Mouse (Mus musculus) liver, embryonic 13.5 days (tissue): ENCODE measurements at regions not wholly inside any gene's neighbourhood (a gene's known extent, or its start where the extent isn't known, plus 50 kb on each side); places are given as distances from the start of the nearest gene placed in this dataset.

Experiments
- ATAC-seq: fragments of 200-750 bp; cut with Nextera tagmentation; 2 replicates; pipeline ENCODE4 v1.8.0; 2017; ENCODE audit warnings: low read depth, mild to moderate bottlenecking, moderate number of reproducible peaks, moderate library complexity
- DNase-seq: peaks from one replicate; pipeline ENCODE4 v3.0.0; 2022
- H3K27ac ChIP-seq: fragments of 300-500 bp; sonication (generic); 2 replicates; pipeline ENCODE4 v1.5.1; 2015; ENCODE audit warnings: moderate library complexity, mild to moderate bottlenecking, inconsistent platforms
- H3K27me3 ChIP-seq: fragments of 300-500 bp; sonication (generic); 2 replicates; pipeline ENCODE4 v1.6.1; 2015; ENCODE audit warnings: mild to moderate bottlenecking, inconsistent platforms
- H3K36me3 ChIP-seq: fragments of 300-500 bp; sonication (generic); 2 replicates; pipeline ENCODE4 v1.6.1; 2015; ENCODE audit warnings: mild to moderate bottlenecking, inconsistent platforms
- H3K4me1 ChIP-seq: fragments of 300-500 bp; sonication (generic); replicated peaks from 2 replicates; pipeline ENCODE4 v1.6.1; 2015; ENCODE audit warnings: inconsistent platforms
- H3K4me2 ChIP-seq: fragments of 300-500 bp; sonication (generic); 2 replicates; pipeline ENCODE4 v1.6.1; 2015; ENCODE audit warnings: inconsistent platforms, mild to moderate bottlenecking, moderate library complexity
- H3K4me3 ChIP-seq: fragments of 300-500 bp; sonication (generic); replicated peaks from 2 replicates; pipeline ENCODE4 v1.5.1; 2015; ENCODE audit warnings: mild to moderate bottlenecking, inconsistent platforms
- H3K9ac ChIP-seq: fragments of 300-500 bp; sonication (generic); 2 replicates; pipeline ENCODE4 v1.6.1; 2015; ENCODE audit warnings: mild to moderate bottlenecking, inconsistent platforms
- H3K9me3 ChIP-seq: fragments of 300-500 bp; sonication (generic); replicated peaks from 2 replicates; pipeline ENCODE4 v1.6.1; 2016; ENCODE audit warnings: inconsistent platforms
- WGBS: fragments of 180-500 bp; shearing (Covaris S2); methylation state at CpG from one replicate; pipeline ENCODE4 v1.1.7; 2015; ENCODE audit not compliant: insufficient replicate concordance; 5-methylcytosine and 5-hydroxymethylcytosine counted together

GRCm38 (mm10) chr19:21214253-21214652, 57.8 kb upstream of the Zfand5 start:
- Histone ChIP-seq H3K4me1 (no peaks in the 10 kb centered on the region), H3K36me3 (no peaks in the 10 kb centered on the region), H3K27me3 (no peaks in the 10 kb centered on the region), H3K9ac (no peak overlapping the region), H3K9me3 (no peaks in the 10 kb centered on the region), H3K4me3 (no peak overlapping the region), H3K27ac (no peak overlapping the region), H3K4me2 (no peak overlapping the region)
- ATAC-seq (no peak), DNase-seq (no peak)
- WGBS, result 75% methylated on average over 4 of the region's 4 CpGs

DNA sequence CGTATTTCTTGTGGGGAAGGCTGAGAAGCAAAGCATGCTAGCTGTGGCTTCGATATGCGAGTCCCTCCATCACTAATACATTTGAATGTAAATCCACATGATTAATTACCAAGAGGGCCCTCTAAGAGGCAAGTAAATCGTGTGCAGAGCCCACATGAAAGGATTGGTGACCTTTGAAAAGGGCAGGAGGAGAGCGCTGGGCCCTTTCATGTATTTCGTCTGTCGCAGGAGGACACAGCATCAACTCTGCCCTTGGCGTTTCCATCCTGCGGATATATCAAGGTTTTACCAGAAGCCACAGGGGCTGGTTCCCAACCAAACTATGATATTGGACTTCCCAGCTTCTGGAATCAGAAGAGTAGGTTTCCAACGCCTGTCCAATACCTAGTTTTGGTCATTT, 78.6 kb upstream of the Zfand5 start:
- Histone ChIP-seq H3K9ac (no peak overlapping the region), H3K9me3 (no peaks in the 10 kb centered on the region), H3K36me3 (no peaks in the 10 kb centered on the region), H3K4me1 (no peaks in the 10 kb centered on the region), H3K27ac (no peak overlapping the region), H3K4me3 (no peak overlapping the region), H3K4me2 (no peak overlapping the region), H3K27me3 (no peaks in the 10 kb centered on the region)
- DNase-seq (no peak), ATAC-seq (no peak)
- 74% methylated on average over 10 of the region's 10 CpGs for WGBS

GRCm38 (mm10) chr19:21192576-21192975, 79.5 kb upstream of the Zfand5 start:
- 63% methylated on average over 6 of the region's 6 CpGs for WGBS
- ATAC-seq, result no peak
- DNase-seq, result no peak
- no peak overlapping the region for H3K9ac ChIP-seq
- no peaks in the 10 kb centered on the region for H3K27me3 ChIP-seq
- no peak overlapping the region for H3K4me2 ChIP-seq
- no peaks in the 10 kb centered on the region for H3K36me3 ChIP-seq
- no peaks in the 10 kb centered on the region for H3K4me1 ChIP-seq
- H3K4me3 ChIP-seq, result no peak overlapping the region
- H3K27ac ChIP-seq, result no peak overlapping the region
- H3K9me3 ChIP-seq, result no peaks in the 10 kb centered on the region

DNA sequence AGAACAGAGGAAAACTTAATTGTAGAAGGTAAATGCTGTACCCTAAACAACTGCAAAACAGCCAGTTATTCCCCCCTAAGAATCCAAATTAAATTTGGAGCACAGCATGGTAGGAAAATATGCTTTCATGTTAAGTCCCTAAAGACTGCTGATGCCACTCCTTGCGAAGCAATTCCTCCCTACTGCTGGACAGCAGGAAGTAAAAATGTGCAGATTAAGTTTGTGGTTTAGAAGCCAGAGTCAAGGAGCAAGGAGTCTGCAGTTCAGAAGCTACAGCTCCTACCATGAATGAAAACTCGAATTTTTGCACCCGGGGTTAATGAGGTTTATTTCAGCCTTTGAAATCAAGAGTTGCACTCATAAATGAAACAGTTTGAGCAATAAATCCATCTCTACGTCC, 82.9 kb upstream of the Zfand5 start:
- 24% methylated on average over 4 of the region's 4 CpGs for WGBS
- Histone ChIP-seq H3K4me2 (no peak overlapping the region), H3K9me3 (no peaks in the 10 kb centered on the region), H3K36me3 (no peaks in the 10 kb centered on the region), H3K27ac (no peak overlapping the region), H3K9ac (no peak overlapping the region), H3K4me3 (no peak overlapping the region), H3K4me1 (no peaks in the 10 kb centered on the region), H3K27me3 (no peaks in the 10 kb centered on the region)
- ATAC-seq, result no peak
- DNase-seq, result no peak

DNA sequence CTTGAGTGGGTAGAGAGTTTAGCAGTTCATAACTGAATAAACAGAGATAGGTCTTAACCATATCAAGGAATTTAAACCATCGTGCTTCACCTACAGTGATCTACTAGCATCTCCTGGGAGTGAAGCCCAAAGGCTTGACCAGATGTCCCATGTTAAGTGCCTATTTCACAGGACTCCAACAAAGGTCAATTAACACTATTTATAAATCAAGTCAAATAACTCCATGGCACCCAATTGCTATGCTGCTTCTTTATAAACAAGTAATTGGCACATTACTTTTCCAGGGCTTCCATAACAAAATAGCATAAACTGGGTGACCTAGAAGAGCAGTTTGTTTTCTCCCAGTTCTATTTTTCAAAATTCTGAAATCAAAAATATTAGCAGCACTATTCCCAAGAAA, 85.4 kb upstream of the Zfand5 start:
- WGBS, result 86% methylated on average over 1 of the region's 1 CpGs
- H3K27ac ChIP-seq, result no peak overlapping the region
- H3K9me3 ChIP-seq, result no peaks in the 10 kb centered on the region
- ATAC-seq (no peak), DNase-seq (no peak)
- no peak overlapping the region for H3K4me3 ChIP-seq
- H3K36me3 ChIP-seq, result no peaks in the 10 kb centered on the region
- no peaks in the 10 kb centered on the region for H3K4me1 ChIP-seq
- H3K9ac ChIP-seq, result no peak overlapping the region
- H3K4me2 ChIP-seq, result no peak overlapping the region
- no peaks in the 10 kb centered on the region for H3K27me3 ChIP-seq

DNA sequence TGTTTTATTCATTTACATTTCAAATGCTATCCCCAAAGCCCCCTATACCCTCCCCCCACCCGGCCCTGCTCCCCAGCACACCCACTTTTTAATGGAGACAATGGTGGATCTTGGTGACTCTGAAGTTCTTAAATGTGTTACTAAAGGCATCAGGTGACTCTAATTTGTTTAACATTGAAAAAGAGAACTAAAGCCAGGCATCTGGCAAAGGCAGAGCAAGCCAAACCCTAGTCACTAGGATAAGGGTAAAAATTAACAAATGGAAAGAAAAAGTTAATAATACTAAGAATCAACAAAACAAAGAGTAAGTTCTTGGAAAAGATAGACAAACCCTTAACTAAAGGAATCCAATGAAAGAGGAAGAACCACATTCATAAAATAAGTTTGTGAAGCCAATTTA, 86.1 kb upstream of the Zfand5 start:
- WGBS, result 69% methylated on average over 1 of the region's 1 CpGs
- no peak overlapping the region for H3K9ac ChIP-seq

DNA sequence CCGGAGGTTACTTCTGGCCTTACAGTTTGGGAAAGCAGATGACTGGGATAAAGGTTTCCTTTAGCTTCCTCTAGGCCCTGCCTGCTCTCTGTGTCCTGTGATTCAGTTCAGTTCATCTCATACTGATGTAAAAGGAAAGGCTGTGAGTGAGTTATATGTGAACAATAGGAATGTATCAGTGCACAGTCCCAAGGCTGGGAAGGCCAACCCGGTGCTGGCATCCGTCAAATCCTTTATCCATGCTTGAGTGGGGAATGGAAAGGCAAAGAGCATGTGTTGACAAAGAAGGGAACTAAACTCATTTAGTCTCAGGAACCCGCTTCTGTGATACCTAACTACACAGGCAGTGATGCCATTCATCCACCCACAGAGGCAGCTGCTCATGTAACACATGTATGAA, 89.0 kb upstream of the Zfand5 start:
- WGBS, result 72% methylated on average over 4 of the region's 4 CpGs

More for the DNA sequence above, 86.1 kb upstream of the Zfand5 start:
- no peak for ATAC-seq
- Histone ChIP-seq H3K4me2 (no peak overlapping the region), H3K27ac (no peak overlapping the region), H3K4me3 (no peak overlapping the region), H3K36me3 (no peaks in the 10 kb centered on the region), H3K4me1 (no peaks in the 10 kb centered on the region), H3K27me3 (no peaks in the 10 kb centered on the region), H3K9me3 (no peaks in the 10 kb centered on the region)
- DNase-seq, result no peak

DNA sequence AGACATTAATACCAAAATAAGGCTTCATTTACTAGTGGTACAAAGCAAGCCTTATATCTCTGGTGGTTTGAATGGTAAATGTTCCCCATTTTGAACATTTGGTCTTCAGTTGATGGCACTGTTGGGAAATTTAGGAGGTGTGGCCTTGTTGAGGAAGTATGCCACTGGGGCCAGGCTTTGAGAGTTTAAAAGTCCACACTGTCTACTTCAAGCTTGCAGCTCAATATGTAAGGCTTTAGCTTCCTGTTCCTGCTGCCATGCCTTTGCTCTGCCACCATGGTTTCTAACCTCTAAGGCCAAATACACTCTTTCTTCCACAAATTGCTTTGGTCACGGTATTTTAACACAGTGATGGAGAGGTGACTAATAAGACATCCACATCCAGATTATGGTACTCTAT, 92.2 kb upstream of the Zfand5 start:
- Histone ChIP-seq H3K36me3 (no peaks in the 10 kb centered on the region), H3K4me3 (no peak overlapping the region), H3K9me3 (no peaks in the 10 kb centered on the region), H3K9ac (no peak overlapping the region), H3K4me2 (no peak overlapping the region), H3K27ac (no peak overlapping the region), H3K27me3 (no peaks in the 10 kb centered on the region), H3K4me1 (no peaks in the 10 kb centered on the region)
- 68% methylated on average over 1 of the region's 1 CpGs for WGBS
- no peak for DNase-seq
- no peak for ATAC-seq

More for the DNA sequence above, 89.0 kb upstream of the Zfand5 start:
- Histone ChIP-seq H3K27ac (no peak overlapping the region), H3K4me3 (no peak overlapping the region), H3K36me3 (no peaks in the 10 kb centered on the region), H3K27me3 (no peaks in the 10 kb centered on the region), H3K4me2 (no peak overlapping the region), H3K9me3 (no peaks in the 10 kb centered on the region), H3K4me1 (no peaks in the 10 kb centered on the region), H3K9ac (no peak overlapping the region)
- DNase-seq (no peak), ATAC-seq (no peak)

DNA sequence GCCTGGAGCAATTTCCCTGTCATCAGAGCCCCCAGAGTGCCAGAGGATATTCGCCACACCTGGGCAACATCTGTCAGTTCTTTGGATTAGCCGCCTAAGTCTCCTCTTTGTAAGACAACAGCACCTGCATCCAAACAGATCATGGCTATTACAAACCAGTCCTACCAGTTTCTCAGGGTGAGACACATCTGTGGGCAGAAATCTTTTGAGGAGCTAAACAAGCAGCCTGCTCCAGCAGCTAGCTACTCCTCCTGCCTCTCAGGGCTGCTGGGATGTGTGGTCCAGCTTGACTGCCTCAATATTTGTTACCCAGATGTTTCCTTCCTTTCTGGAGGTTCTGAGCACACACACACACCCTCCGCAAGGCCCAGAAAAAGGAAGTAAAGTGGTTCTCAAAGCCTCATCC, 96.6 kb upstream of the Zfand5 start:
- Histone ChIP-seq H3K4me3 (no peak overlapping the region), H3K36me3 (no peaks in the 10 kb centered on the region), H3K27ac (no peak overlapping the region), H3K27me3 (no peaks in the 10 kb centered on the region), H3K9ac (no peak overlapping the region), H3K9me3 (no peaks in the 10 kb centered on the region), H3K4me2 (no peak overlapping the region), H3K4me1 (no peaks in the 10 kb centered on the region)
- 49% methylated on average over 3 of the region's 3 CpGs for WGBS
- peak; percentile 1 for DNase-seq
- no peak for ATAC-seq

GRCm38 (mm10) chr19:21174636-21175035, 97.4 kb upstream of the Zfand5 start:
- Histone ChIP-seq H3K27ac (no peak overlapping the region), H3K27me3 (no peaks in the 10 kb centered on the region), H3K4me1 (no peaks in the 10 kb centered on the region), H3K4me2 (no peak overlapping the region), H3K9me3 (no peaks in the 10 kb centered on the region), H3K4me3 (no peak overlapping the region), H3K9ac (no peak overlapping the region), H3K36me3 (no peaks in the 10 kb centered on the region)
- ATAC-seq, result 0 out of 2 replicates have a peak, but pooled peaks have one; percentile 29
- WGBS, result 43% methylated on average over 5 of the region's 5 CpGs
- no peak for DNase-seq

- no peak overlapping the region for H3K4me2 ChIP-seq
- H3K4me3 ChIP-seq, result no peak overlapping the region
- ATAC-seq, result no peak
- WGBS, result 22% methylated on average over 5 of the region's 5 CpGs
- H3K27me3 ChIP-seq, result no peaks in the 10 kb centered on the region
- H3K27ac ChIP-seq, result no peak overlapping the region
- no peaks in the 10 kb centered on the region for H3K36me3 ChIP-seq
- no peak for DNase-seq
- no peaks in the 10 kb centered on the region for H3K4me1 ChIP-seq
- H3K9ac ChIP-seq, result no peak overlapping the region
- no peaks in the 10 kb centered on the region for H3K9me3 ChIP-seq
These were observed 98.1 kb upstream of the Zfand5 start for GRCm38 (mm10) chr19:21173896-21174483.

DNA sequence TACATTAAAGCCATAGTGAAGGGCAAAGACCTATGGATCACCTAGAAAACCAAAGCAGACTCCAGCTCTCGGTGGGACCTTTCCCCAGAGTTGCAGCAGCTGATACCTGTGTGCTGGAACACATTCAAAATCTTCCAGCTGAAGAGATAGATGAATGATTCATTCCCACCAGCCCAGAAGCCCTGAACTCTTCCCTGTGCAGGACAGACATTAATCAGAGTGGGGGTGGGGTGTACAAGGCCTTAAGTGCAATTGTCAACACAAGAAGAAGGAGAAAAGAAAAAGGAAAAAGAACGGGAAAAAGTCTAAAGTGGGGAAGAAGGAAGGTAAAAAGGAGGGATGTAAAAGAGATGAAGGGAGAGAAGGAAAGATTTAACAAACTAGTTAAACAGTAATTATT, 100.9 kb upstream of the Zfand5 start:
- 56% methylated on average over 2 of the region's 2 CpGs for WGBS
- no peak overlapping the region for H3K9ac ChIP-seq
- no peak for DNase-seq

More for the DNA sequence above, 100.9 kb upstream of the Zfand5 start:
- Histone ChIP-seq H3K4me3 (no peak overlapping the region), H3K4me2 (no peak overlapping the region), H3K36me3 (no peaks in the 10 kb centered on the region), H3K9me3 (no peaks in the 10 kb centered on the region), H3K4me1 (0 out of 2 replicates have a peak, but pooled peaks cover 3% of the 10 kb centered on the region), H3K27me3 (no peaks in the 10 kb centered on the region), H3K27ac (no peak overlapping the region)
- ATAC-seq, result no peak
